Mouse (Mus musculus): Measurements from ENCODE around the gene Baiap2l1. TPM values are rescaled to one million over a fixed set of nuclear protein-coding genes. Genes with fewer than 3 reads are reported as not detected.
"Not testable (repeated sequence)": the region's sequence is repeated elsewhere in the genome, so short reads cannot be mapped to it uniquely, and the experiment has no call there.

Baiap2l1 gene
- polyA plus RNA-seq, 1 experiment from 2014 or later: 2.5 TPM

GRCm38 (mm10) chr5:144341085-144341484 lies 16.8 kb downstream of the Baiap2l1 start:
- Histone ChIP-seq H3K27me3 (no peaks in the 10 kb centered on the region), H3K9me3 (no peaks in the 10 kb centered on the region), H3K4me3 (no peak overlapping the region), H3K27ac (replicated peaks) (no peak overlapping the region), H3K9ac (replicated peaks) (no peak overlapping the region), H3K4me2 (replicated peaks) (no peak overlapping the region), H3K4me1 (no peaks in the 10 kb centered on the region; the same call in 1 of the 2 replicates), H3K36me3 (no peaks in the 10 kb centered on the region)
- WGBS: 72% methylated on average over 1 of the region's 1 CpGs
- no peak for ATAC-seq (ENCODE audit: low FRiP score, low read depth)

- no peaks in the 10 kb centered on the region for H3K27me3 ChIP-seq
- H3K4me1 ChIP-seq: no peaks in the 10 kb centered on the region; the same call in 1 of the 2 replicates
- no peaks in the 10 kb centered on the region for H3K36me3 ChIP-seq
- WGBS: 63% methylated on average over 1 of the region's 1 CpGs
- H3K9me3 ChIP-seq: no peaks in the 10 kb centered on the region
- H3K4me3 ChIP-seq: no peak overlapping the region
- H3K4me2 ChIP-seq (replicated peaks): no peak overlapping the region
- H3K9ac ChIP-seq (replicated peaks): no peak overlapping the region
- no peak overlapping the region for H3K27ac ChIP-seq (replicated peaks)
- no peak for ATAC-seq (ENCODE audit: low FRiP score, low read depth)
Observed at GRCm38 (mm10) chr5:144338787-144339186, 19.1 kb downstream of the Baiap2l1 start.

DNA sequence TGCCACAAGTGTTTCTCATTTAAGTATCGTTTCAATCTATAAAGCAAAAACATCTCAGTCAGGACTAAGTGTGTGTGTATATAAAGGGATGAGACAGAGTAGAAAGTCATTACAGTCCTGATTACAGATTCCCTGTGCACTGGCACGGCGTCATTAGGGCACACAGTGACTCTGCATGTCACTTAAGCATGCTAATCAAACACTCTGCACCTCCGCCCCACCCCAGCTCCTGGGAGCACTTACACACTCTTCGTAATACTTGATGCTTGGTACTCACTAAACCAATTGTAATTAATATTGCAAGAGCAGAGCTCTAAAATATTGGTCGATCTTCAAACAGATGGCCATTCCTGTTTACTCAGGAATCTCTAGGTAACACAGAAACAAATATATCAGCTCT lies 22.6 kb downstream of the Baiap2l1 start:
- H3K4me1 ChIP-seq, H3K4me3 ChIP-seq: not testable (repeated sequence)

DNA sequence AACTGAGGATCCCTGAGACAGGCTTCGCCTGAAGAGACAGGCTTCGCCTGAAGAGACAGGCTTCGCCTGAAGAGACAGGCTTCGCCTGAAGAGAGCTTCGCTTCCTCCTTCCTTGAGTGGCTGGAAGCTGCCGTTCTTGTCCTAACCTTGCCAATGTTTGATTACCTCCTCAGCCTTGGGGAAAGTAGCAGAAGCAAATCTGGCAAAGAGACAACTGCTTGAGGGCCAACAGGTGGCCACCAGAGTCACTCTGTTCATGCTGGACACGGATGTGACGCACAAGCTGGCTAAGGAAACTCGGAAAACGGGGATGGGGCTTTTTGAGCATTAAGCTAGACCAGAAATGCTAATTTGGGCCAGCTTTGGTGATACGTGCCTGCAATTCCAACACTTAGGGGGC lies 23.9 kb downstream of the Baiap2l1 start:
- Histone ChIP-seq H3K4me2 (replicated peaks) (no peak overlapping the region), H3K27me3 (no peaks in the 10 kb centered on the region), H3K4me1 (no peaks in the 10 kb centered on the region; the same call in 1 of the 2 replicates), H3K27ac (replicated peaks) (no peak overlapping the region), H3K4me3 (no peak overlapping the region), H3K36me3 (no peaks in the 10 kb centered on the region), H3K9ac (replicated peaks) (no peak overlapping the region), H3K9me3 (no peaks in the 10 kb centered on the region)
- no peak for ATAC-seq (ENCODE audit: low FRiP score, low read depth)
- WGBS: 93% methylated on average over 11 of the region's 11 CpGs

More for the DNA sequence above, 22.6 kb downstream of the Baiap2l1 start:
- not testable (repeated sequence) for ATAC-seq (ENCODE audit: low FRiP score, low read depth); H3K9me3 ChIP-seq; H3K9ac ChIP-seq (replicated peaks); H3K27me3 ChIP-seq; H3K36me3 ChIP-seq; H3K4me2 ChIP-seq (replicated peaks); H3K27ac ChIP-seq (replicated peaks)
- WGBS: 88% methylated on average over 6 of the region's 6 CpGs

- no peak overlapping the region for H3K4me3 ChIP-seq
- no peaks in the 10 kb centered on the region for H3K27me3 ChIP-seq
- no peaks in the 10 kb centered on the region for H3K9me3 ChIP-seq
- no peak overlapping the region for H3K4me2 ChIP-seq (replicated peaks)
- 89% methylated on average over 3 of the region's 3 CpGs for whole genome bisulfite sequencing
- H3K9ac ChIP-seq (replicated peaks): no peak overlapping the region
- ATAC-seq (ENCODE audit: low FRiP score, low read depth): no peak
- no peaks in the 10 kb centered on the region; the same call in 1 of the 2 replicates for H3K4me1 ChIP-seq
- H3K27ac ChIP-seq (replicated peaks): no peak overlapping the region
- no peaks in the 10 kb centered on the region for H3K36me3 ChIP-seq
Observed at GRCm38 (mm10) chr5:144322717-144323116, 35.2 kb downstream of the Baiap2l1 start.

- Histone ChIP-seq H3K4me3 (no peak overlapping the region), H3K36me3 (no peaks in the 10 kb centered on the region), H3K4me2 (replicated peaks) (no peak overlapping the region), H3K9ac (replicated peaks) (no peak overlapping the region), H3K27me3 (no peaks in the 10 kb centered on the region), H3K4me1 (no peaks in the 10 kb centered on the region; the same call in 1 of the 2 replicates), H3K27ac (replicated peaks) (no peak overlapping the region), H3K9me3 (no peaks in the 10 kb centered on the region)
- 79% methylated on average over 7 of the region's 7 CpGs for WGBS
- ATAC-seq (ENCODE audit: low FRiP score, low read depth): no peak
Observed at GRCm38 (mm10) chr5:144321681-144322080, 36.2 kb downstream of the Baiap2l1 start.

DNA sequence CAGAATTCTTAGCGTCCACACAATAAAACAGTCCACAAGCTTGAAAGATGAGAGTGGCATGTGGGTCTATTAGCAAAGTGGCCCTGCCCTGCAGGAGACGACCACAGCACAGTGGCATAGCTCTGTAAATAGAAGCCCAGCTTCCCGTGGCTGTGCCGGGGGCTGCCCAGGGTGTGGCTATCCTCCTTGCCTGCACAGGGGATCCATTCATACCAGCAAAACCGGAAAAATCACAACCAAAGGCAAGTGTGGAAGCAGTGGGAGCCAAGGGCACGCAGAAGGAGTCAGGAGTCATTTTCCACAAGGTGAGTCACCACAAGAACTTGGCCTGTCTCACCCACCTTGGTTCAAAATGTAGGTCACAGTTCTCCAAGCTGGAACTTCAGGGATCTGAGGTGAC lies 39.6 kb downstream of the Baiap2l1 start:
- no peak overlapping the region for H3K4me3 ChIP-seq
- H3K9me3 ChIP-seq: no peaks in the 10 kb centered on the region
- no peak for ATAC-seq (ENCODE audit: low FRiP score, low read depth)
- H3K9ac ChIP-seq (replicated peaks): no peak overlapping the region
- no peak overlapping the region for H3K4me2 ChIP-seq (replicated peaks)
- 70% methylated on average over 6 of the region's 6 CpGs for WGBS
- no peaks in the 10 kb centered on the region; the same call in 1 of the 2 replicates for H3K4me1 ChIP-seq
- no peak overlapping the region for H3K27ac ChIP-seq (replicated peaks)
- H3K27me3 ChIP-seq: no peaks in the 10 kb centered on the region
- no peaks in the 10 kb centered on the region for H3K36me3 ChIP-seq

- no peaks in the 10 kb centered on the region for H3K9me3 ChIP-seq
- H3K4me2 ChIP-seq (replicated peaks): no peak overlapping the region
- ATAC-seq (ENCODE audit: low FRiP score, low read depth): no peak
- no peak overlapping the region for H3K9ac ChIP-seq (replicated peaks)
- no peaks in the 10 kb centered on the region for H3K27me3 ChIP-seq
- no peak overlapping the region for H3K27ac ChIP-seq (replicated peaks)
- H3K4me3 ChIP-seq: no peak overlapping the region
- 90% methylated on average over 8 of the region's 8 CpGs for WGBS
- no peaks in the 10 kb centered on the region for H3K36me3 ChIP-seq
- H3K4me1 ChIP-seq: no peaks in the 10 kb centered on the region; the same call in 1 of the 2 replicates
Observed at GRCm38 (mm10) chr5:144317426-144317825, 40.5 kb downstream of the Baiap2l1 start.

DNA sequence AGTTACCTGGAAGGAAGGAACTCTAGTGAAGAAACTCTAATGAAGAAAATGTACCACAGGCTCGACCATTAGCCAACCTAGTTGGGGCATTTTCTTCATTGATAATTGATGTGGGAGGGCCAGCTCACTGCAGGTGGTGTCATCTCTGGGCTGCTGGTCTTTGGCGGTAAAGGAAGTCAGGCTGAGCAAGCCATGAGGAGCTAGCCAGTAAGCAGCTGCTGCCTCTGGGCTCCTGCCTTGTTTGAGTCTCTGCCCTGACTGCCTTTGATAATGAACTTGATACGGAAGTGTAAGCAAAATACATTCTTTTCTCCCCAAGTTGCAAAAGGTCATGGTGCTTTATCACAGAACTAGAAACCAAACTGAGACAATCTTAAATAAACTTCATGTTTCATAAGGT lies 41.5 kb downstream of the Baiap2l1 start:
- Histone ChIP-seq H3K36me3 (no peaks in the 10 kb centered on the region), H3K9me3 (no peaks in the 10 kb centered on the region), H3K4me2 (replicated peaks) (no peak overlapping the region), H3K4me3 (no peak overlapping the region), H3K9ac (replicated peaks) (no peak overlapping the region), H3K4me1 (no peaks in the 10 kb centered on the region; the same call in 1 of the 2 replicates), H3K27me3 (no peaks in the 10 kb centered on the region), H3K27ac (replicated peaks) (no peak overlapping the region)
- no peak for ATAC-seq (ENCODE audit: low FRiP score, low read depth)
- WGBS: 75% methylated on average over 3 of the region's 3 CpGs

- WGBS: 91% methylated on average over 12 of the region's 12 CpGs
- Histone ChIP-seq H3K4me2 (replicated peaks) (no peak overlapping the region), H3K4me3 (no peak overlapping the region), H3K27ac (replicated peaks) (no peak overlapping the region), H3K4me1 (no peaks in the 10 kb centered on the region; the same call in 1 of the 2 replicates), H3K9ac (replicated peaks) (no peak overlapping the region), H3K36me3 (no peaks in the 10 kb centered on the region), H3K27me3 (no peaks in the 10 kb centered on the region), H3K9me3 (no peaks in the 10 kb centered on the region)
- ATAC-seq (ENCODE audit: low FRiP score, low read depth): no peak
Observed at GRCm38 (mm10) chr5:144314731-144315494, 43.0 kb downstream of the Baiap2l1 start.

- H3K4me3 ChIP-seq: no peak overlapping the region
- ATAC-seq (ENCODE audit: low FRiP score, low read depth): no peak
- H3K9me3 ChIP-seq: no peaks in the 10 kb centered on the region
- H3K4me1 ChIP-seq: no peaks in the 10 kb centered on the region; the same call in 1 of the 2 replicates
- H3K4me2 ChIP-seq (replicated peaks): no peak overlapping the region
- 49% methylated on average over 5 of the region's 5 CpGs for WGBS
- no peaks in the 10 kb centered on the region for H3K36me3 ChIP-seq
- no peak overlapping the region for H3K27ac ChIP-seq (replicated peaks)
- no peaks in the 10 kb centered on the region for H3K27me3 ChIP-seq
- no peak overlapping the region for H3K9ac ChIP-seq (replicated peaks)
Observed at GRCm38 (mm10) chr5:144313335-144313734, 44.6 kb downstream of the Baiap2l1 start.

GRCm38 (mm10) chr5:144312183-144312582 lies 45.7 kb downstream of the Baiap2l1 start:
- 90% methylated on average over 7 of the region's 7 CpGs for WGBS
- Histone ChIP-seq H3K4me1 (no peaks in the 10 kb centered on the region), H3K27ac (replicated peaks) (no peak overlapping the region), H3K4me2 (replicated peaks) (no peak overlapping the region), H3K36me3 (no peaks in the 10 kb centered on the region), H3K9me3 (no peaks in the 10 kb centered on the region), H3K27me3 (no peaks in the 10 kb centered on the region), H3K4me3 (no peak overlapping the region), H3K9ac (replicated peaks) (no peak overlapping the region)
- no peak for ATAC-seq (ENCODE audit: low FRiP score, low read depth)

Measured in midbrain, embryonic 12.5 days (tissue).